Mouse (Mus musculus) Muller cell, postnatal 12 days (primary cell): Measurements from ENCODE around the gene Dbf4.

Source experiments
- DNase-seq: peaks from one replicate; pipeline ENCODE4 v3.0.0-alpha.2; 2015; ENCODE audit errors: inconsistent ontology term

The Dbf4 gene

DNA sequence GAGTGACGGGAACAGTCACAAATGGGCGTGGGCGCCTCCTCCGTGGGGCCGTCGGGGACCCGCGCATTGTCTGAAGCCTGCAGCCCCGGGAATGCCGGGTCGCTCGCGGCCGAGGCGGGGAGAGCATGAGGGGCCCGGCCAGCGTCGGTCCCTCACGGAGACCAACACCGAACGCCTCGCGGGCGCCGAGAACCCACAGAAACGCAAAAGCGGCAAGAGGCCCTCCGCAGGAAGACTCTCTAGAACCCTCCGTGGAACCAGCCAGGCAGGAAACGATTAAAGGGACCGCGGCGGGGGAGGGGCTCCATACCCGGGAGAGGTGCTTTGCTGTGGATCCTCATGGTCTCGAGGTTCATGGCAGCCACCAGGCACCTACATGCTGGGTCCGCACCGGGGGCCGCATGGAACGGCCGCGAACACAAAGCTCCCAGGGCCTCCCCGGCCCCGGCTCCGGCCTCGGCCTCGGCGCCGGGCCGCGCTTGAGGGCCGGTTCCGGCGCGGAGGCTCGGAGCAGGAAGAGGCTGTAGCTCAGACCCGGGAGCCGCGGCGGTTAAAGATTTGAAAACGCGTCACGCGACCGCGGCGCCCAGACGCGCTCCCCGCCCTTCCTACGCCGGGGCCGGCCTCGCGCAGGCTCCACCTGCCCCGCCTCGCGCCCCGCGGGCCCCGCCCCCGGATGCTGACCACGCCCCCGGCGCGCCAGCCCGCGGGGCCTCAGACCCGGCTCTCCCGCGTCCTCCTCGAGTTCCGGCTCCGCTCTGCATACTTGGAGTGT is at the start of gene Dbf4, which contains the start of gene Slc25a40:
Gene Dbf4, minus strand, starts transcription at position 560 of the 775 bp plus-strand sequence.
Gene Slc25a40, plus strand, starts transcription at position 694 of the 775 bp plus-strand sequence.
- peak; percentile 96 for DNase-seq

- DNase-seq = peak; percentile 41
Observed at GRCm38 (mm10) chr5:8456561-8456960, 34.0 kb upstream of the Dbf4 start.

- no peak for DNase-seq
Observed at GRCm38 (mm10) chr5:8455565-8455964, 33.0 kb upstream of the Dbf4 start.

DNA sequence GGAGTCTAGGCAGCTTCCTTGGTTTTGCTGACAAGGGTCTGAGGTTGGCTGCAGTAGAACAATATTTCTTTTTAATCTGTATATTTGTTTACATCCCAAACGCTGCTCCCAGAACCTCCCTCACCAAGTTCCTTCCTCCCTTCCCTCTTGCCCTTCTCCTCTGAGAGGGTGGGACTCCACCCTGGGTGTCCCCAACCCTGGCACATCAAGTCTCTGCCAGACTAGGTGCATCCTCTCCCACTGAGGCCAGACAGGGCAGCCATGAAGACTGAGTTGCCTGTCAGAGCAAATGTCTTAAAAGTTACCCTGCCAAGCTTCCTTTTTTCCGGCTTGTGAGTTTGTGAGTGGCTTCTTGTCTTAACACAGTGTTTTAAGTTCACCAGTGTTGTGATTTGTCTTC is 16.6 kb upstream of the Dbf4 start:
- no peak for DNase-seq

DNA sequence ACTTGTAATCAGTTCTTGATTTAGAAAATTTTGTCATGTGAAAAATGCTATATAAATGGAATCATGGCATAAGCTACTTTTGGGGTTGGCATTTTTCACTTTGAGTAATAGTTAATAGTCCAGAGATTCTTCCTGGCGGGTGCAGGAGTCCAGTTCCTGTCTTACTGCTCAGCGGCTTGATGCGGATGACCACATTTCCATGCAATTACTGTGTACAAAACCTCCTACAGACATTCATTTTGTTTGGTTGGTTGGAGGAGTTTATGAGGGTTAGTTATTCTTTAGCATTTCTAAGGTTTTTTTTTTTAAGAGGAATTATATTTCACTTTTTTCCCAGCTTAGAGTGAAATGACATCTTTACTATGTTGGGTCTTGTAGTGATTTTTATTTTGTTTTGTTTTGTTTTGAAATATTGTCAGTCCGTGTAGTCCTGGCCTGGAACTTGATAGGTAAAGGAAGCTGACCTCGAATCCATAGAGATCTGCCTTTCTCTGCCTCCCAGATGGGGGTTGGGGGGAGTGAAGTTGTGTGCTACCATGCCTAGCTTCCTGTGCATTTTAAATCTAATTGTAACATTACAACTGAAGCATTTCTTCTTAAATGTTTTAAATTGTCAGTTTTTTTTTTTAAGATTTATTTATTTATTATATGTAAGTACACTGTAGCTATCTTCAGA is 15.1 kb upstream of the Dbf4 start:
- no peak for DNase-seq

DNA sequence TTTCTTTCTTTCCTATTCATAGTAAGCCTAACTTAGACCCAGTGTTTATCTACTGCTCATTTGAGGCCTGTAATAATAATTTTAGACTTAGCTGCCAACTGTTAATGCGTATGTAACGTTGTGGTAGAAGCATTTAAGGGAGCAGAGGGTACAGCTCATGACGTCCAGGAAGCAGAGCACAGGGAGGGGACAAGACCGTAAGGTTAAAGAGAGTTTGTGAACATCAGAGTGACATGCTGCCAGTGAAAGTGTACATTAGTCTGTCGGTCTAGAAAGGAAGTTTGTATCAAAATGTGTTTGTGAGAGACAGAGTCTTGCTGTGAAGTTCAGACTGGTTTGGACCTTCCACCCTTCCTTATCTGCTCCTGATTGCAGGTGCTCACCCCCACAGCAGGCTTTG is 3.4 kb upstream of the Dbf4 start:
- DNase-seq = no peak

GRCm38 (mm10) chr5:8424116-8424515 is 1.6 kb upstream of the Dbf4 start:
- peak; percentile 12 for DNase-seq

DNA sequence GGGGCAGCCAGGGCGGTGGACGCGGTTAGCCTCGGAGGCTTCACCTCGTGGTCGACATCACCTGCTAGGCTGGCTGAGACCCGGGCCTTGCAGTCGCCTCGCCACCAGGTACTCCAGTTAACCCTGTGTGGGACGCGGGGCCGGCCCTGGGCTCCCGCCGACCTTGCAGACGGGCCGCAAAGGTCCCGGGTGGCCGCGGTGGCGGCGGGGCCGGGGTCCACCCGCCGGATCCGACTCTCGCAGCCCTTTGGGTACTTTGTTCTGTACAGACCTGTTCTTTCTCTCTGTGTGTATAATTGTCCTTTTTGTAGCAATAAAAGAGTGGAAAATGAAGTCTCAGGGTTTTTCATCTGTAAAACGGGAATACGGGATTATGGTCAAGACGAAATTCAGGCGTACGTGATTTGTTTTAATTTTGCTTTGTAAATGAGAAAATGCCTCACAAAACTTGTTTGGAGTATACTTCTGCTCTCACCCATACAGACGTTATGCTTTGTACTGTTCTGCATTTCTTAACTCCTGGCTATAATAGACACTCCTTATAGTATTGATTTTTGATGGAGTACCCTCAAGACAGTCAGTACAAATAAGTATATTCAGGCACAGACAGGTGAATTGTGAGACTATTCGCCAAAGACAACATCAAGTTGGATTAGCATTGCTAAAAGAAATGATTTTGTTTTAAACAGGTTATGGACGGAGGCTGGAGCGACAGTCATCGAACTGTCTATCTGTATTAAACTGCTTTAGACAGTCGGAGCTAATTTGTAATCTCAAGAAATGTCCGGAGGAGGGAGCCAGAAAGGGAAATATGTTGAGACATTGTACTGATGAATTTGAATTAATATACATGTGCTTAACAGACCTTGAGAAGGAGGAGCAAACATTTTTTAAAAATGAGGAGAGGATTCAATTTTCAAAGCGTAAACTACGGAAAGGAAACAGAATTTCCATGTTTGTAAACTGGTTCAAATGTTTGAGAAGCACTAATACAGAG is 714 bp upstream of the Dbf4 start:
- peak; percentile 58 for DNase-seq

- no peak for DNase-seq
Observed at GRCm38 (mm10) chr5:8421424-8421823, 1.1 kb downstream of the Dbf4 start.

- DNase-seq = peak; percentile 6
Observed at GRCm38 (mm10) chr5:8417443-8417842, 5.1 kb downstream of the Dbf4 start.

- peak; percentile 19 for DNase-seq
Observed at GRCm38 (mm10) chr5:8416683-8417413, 5.7 kb downstream of the Dbf4 start.

DNA sequence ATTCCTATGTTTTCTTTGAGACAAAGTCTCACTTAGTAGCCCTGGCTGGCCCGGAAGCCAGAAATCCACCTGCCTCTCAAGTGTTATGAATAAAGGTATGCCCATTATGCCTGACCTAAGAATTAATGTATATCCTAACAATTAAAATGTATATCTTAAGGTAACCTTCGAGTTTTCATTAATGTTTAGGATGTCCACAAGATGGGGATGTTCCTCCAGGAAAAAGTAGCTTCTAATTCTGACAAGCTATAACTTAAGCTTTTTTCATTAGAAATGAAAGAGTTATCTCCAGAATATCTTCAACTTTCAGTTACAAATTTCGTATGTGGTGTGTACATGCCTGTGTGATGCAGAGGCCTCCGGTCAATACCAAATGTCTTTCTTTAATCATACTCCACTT is 13.8 kb downstream of the Dbf4 start:
- no peak for DNase-seq

DNA sequence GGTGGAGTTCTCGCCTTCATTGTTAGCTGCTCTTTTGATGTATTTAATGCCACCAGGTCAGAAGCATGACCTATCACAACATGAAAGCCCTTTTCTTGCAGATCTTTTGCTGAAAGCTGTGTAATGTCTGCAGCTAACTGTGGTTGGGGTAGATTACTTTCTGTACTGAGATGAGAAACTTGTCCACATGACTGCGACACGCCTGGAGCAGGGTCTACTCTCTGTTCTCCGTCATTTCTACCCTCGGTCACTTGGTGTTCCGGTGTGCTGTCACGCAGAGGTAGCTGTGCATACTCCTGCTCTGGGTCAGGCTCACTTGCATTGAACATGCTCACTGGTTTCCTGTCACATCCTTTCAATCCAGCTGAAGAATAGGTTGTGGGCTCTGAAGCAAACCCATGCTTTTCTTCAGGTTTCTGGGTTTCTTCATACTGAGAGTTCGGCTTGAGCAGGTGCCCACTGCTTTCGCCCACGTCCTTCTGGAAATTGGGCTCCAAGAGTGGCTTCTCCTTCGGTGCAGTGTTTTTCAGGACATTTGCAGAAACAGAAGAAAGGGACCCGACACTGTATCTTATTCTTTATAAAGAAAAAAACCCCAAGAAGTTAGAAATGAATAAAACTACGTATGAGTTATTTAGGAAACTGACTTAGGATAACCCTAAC is 24.8 kb downstream of the Dbf4 start:
- DNase-seq = no peak

DNA sequence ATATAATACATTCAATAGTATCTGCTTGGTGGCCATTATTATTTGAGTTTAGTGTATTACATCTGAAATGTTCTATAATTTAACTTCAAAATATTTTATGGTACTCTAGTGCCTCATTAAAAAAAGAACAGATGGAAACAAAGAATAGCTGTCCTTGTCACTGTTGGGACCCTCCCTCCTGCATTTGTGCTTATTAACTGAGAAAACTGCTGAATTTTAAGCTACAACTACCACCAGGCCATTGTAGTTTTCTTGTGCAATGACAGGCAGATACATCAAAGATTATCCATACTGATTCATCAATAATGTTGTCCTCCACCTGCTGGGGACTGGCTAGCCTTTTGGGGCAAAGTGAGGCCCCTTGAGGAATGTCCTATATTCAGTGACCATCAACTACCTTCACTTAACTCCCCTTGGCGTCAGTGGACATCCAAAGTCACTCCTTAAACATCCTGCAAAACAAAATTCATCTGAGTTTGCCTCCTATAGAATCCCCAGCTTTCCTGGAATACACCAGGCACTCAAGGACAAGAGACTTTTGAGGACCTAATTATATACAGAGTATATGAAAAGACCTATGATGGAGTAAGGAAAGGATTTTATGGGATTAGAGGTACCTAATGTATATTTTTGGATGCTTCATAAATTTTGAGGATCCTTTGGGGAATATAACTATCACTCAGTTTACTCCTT is 28.5 kb downstream of the Dbf4 start:
- DNase-seq = no peak

- no peak for DNase-seq
Observed at GRCm38 (mm10) chr5:8374297-8374906, 48.1 kb downstream of the Dbf4 start.

DNA sequence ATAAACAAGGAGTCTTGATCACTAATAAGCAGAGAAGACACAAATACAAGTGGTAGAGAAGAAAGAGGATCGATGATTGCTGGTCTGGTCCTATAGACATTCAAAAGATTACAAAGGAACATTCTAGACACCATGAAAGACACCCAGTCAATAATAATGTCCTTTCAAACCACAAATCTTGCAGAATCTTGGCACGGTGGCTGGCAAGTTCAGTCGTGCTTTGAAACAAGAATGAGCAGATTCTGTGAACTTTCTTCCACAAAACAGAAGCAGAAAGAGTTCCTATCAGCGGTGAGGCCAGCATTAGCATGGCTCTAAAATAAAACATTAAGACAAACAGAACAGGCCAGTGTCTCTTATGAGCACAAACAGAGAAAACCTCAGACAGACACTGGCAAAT is 49.1 kb downstream of the Dbf4 start:
- no peak for DNase-seq

DNA sequence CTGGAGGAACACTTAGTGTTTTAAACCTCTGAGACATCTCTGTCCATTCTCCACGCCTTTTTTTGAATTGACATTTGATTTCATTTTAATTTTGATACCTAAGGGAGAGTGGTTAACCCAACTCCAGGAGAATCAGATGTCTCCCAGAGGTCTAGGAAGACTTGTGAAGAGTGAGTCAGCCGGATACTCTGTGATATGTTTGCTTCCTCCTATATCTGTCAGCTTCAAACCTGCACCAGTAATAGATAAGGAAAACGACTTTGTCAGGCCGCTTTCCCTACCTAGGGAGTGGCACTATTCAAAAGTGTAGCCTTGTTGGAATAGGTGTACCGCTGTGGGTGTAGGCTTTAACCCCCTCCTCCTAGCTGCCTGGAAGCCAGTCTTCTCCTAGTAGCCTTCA is 53.7 kb downstream of the Dbf4 start:
- DNase-seq = no peak

GRCm38 (mm10) chr5:8368328-8368692 is 54.2 kb downstream of the Dbf4 start:
- DNase-seq = no peak

DNA sequence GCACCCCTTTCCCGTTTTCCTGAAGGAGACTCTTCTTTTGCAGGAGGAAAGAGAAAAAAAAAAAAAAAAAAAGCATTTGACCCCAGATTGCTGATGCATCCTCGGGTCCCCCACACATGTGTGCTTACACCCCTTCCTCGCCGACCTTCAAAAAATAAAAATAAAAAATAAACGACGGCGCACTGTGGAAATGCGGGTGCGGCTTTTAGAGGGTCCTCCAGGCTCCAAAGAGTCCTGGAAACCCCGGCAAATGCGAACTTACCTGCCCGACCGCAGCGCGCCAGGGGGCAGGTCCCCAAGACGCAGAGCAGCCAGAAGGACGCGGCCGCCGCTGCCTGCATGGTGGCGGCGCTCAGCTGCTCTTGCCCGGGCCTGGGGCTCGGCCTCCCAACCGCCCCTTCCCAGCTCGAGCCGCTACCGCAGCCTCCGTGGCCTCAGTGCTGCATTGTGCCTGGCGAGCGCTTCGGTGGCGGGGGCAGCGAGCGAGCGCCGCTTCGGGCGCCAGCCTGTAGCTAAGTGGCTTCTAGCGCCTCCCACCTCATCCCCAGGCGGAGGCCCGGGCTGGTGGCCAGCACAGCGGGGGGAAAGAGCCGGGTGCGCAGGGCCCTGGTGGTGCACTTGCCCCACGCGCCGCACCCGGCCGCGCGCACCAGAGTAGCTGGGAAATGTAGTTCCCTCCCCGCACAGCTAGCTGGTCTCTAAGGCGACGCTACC is 54.7 kb downstream of the Dbf4 start, which contains the start of gene Adam22:
Gene Adam22, minus strand, starts transcription at position 547 of the 714 bp plus-strand sequence.
- peak; percentile 95 for DNase-seq
